Mouse (Mus musculus) kidney, postnatal 36 days (tissue): Measurements from ENCODE around the gene Rspry1.

ENCODE experiments used
- DNase-seq, 2 experiments: peaks; one replicate each; pipeline ENCODE4 v3.0.0; 2021 to 2022; ENCODE audit warnings: mixed read lengths in 2 of 2

Rspry1 gene

GRCm38 (mm10) chr8:94601607-94602385, at the start of gene Rspry1, which contains the start of gene Fam192a:
TSS of gene Rspry1 (plus strand) at chr8:94601937.
TSS of gene Fam192a (minus strand) at chr8:94601997.
- DNase-seq = peak; percentile 99 to 100

GRCm38 (mm10) chr8:94552696-94553095, 49.0 kb upstream of the Rspry1 start:
- DNase-seq = no peak

- DNase-seq = no peak
These were observed 44.5 kb upstream of the Rspry1 start for GRCm38 (mm10) chr8:94557281-94557680.

- DNase-seq = no peak
These were observed 40.5 kb upstream of the Rspry1 start for GRCm38 (mm10) chr8:94561256-94561655.

- DNase-seq = no peak
These were observed 37.3 kb upstream of the Rspry1 start for GRCm38 (mm10) chr8:94564421-94564820.

- DNase-seq = no peak
These were observed 35.7 kb upstream of the Rspry1 start for GRCm38 (mm10) chr8:94566033-94566432.

- DNase-seq = peak; percentile 30 to 48
These were observed 35.1 kb upstream of the Rspry1 start for GRCm38 (mm10) chr8:94566446-94567158.

GRCm38 (mm10) chr8:94567159-94567849, 34.4 kb upstream of the Rspry1 start:
- DNase-seq = no peak

GRCm38 (mm10) chr8:94568098-94568497, 33.6 kb upstream of the Rspry1 start:
- DNase-seq = no peak

GRCm38 (mm10) chr8:94569419-94569818, 32.3 kb upstream of the Rspry1 start:
- DNase-seq = no peak

GRCm38 (mm10) chr8:94571896-94572295, 29.8 kb upstream of the Rspry1 start:
- DNase-seq = no peak

- no peak for DNase-seq
These were observed 27.4 kb upstream of the Rspry1 start for GRCm38 (mm10) chr8:94574159-94574907.

GRCm38 (mm10) chr8:94575148-94575547, 26.6 kb upstream of the Rspry1 start:
- no peak for DNase-seq

- no peak for DNase-seq
These were observed 19.8 kb upstream of the Rspry1 start for GRCm38 (mm10) chr8:94581820-94582483.

GRCm38 (mm10) chr8:94582569-94582968, 19.2 kb upstream of the Rspry1 start:
- DNase-seq = no peak

- peak; percentile 53 to 71 for DNase-seq
These were observed 17.4 kb upstream of the Rspry1 start for GRCm38 (mm10) chr8:94584238-94584817.

GRCm38 (mm10) chr8:94591691-94592090, 10.0 kb upstream of the Rspry1 start:
- no peak for DNase-seq

GRCm38 (mm10) chr8:94594211-94594610, 7.5 kb upstream of the Rspry1 start:
- DNase-seq = peak in 1 of 2 experiments; percentile 14

- DNase-seq = no peak
These were observed 1.3 kb upstream of the Rspry1 start for GRCm38 (mm10) chr8:94600478-94600877.

GRCm38 (mm10) chr8:94601034-94601606, 617 bp upstream of the Rspry1 start:
- no peak for DNase-seq

GRCm38 (mm10) chr8:94602471-94603131, 864 bp downstream of the Rspry1 start:
- peak; percentile 47 to 63 for DNase-seq
